Mouse (Mus musculus) E14TG2a.4 (cell line): ENCODE measurements at regions not wholly inside any gene's neighbourhood (a gene's known extent, or its start where the extent isn't known, plus 50 kb on each side); places are given as distances from the start of the nearest gene placed in this dataset.

ENCODE experiments used
- H3K27me3 ChIP-seq: 2 replicates; pipeline ENCODE4 v1.6.1; 2014; ENCODE audit warnings: low read length, control low read depth; ENCODE audit not compliant: insufficient read depth
- H3K36me3 ChIP-seq: 2 replicates; pipeline ENCODE4 v1.6.1; 2014; ENCODE audit warnings: low read length, control low read depth; ENCODE audit not compliant: insufficient read depth
- H3K4me1 ChIP-seq: replicated peaks from 2 replicates; pipeline ENCODE4 v1.6.1; 2014; ENCODE audit warnings: low read depth, low read length, control low read depth
- H3K4me3 ChIP-seq: replicated peaks from 2 replicates; pipeline ENCODE4 v1.5.1; 2014; ENCODE audit warnings: mild to moderate bottlenecking, low read length
- H3K9me3 ChIP-seq: 2 replicates; pipeline ENCODE4 v1.6.1; 2014; ENCODE audit warnings: low read length, control low read depth
- CTCF ChIP-seq: conservative IDR thresholded peaks from 2 replicates; pipeline ENCODE4 v1.5.1; 2014; ENCODE audit warnings: low read length
- NANOG ChIP-seq: IDR thresholded peaks from 2 replicates; pipeline ENCODE4 v1.6.1; 2014; ENCODE audit warnings: borderline replicate concordance, low read length, mixed read lengths
- POU5F1 ChIP-seq: IDR thresholded peaks from 2 replicates; pipeline ENCODE4 v1.6.1; 2014; ENCODE audit warnings: low read length, borderline replicate concordance

- no peaks in the 10 kb centered on the region for H3K9me3 ChIP-seq
- TF ChIP-seq CTCF (no peak), NANOG (no peak), POU5F1 (no peak)
- no peaks in the 10 kb centered on the region for H3K27me3 ChIP-seq
- H3K4me3 ChIP-seq = no peak overlapping the region
- no peaks in the 10 kb centered on the region for H3K36me3 ChIP-seq
- H3K4me1 ChIP-seq = no peaks in the 10 kb centered on the region
Observed at GRCm38 (mm10) chr10:118712951-118713350, 157.1 kb downstream of the Dyrk2 start.

GRCm38 (mm10) chr10:118714179-118714581 is 155.8 kb downstream of the Dyrk2 start:
- Histone ChIP-seq H3K4me1 (no peaks in the 10 kb centered on the region), H3K9me3 (no peaks in the 10 kb centered on the region), H3K4me3 (no peak overlapping the region), H3K36me3 (no peaks in the 10 kb centered on the region), H3K27me3 (no peaks in the 10 kb centered on the region)
- TF ChIP-seq POU5F1 (no peak), CTCF (no peak), NANOG (no peak)

GRCm38 (mm10) chr10:118714595-118714994 is 155.4 kb downstream of the Dyrk2 start:
- Histone ChIP-seq H3K4me3 (no peak overlapping the region), H3K4me1 (no peaks in the 10 kb centered on the region), H3K27me3 (no peaks in the 10 kb centered on the region), H3K9me3 (no peaks in the 10 kb centered on the region), H3K36me3 (no peaks in the 10 kb centered on the region)
- TF ChIP-seq CTCF = no peak
- no peak for TF ChIP-seq NANOG
- no peak for TF ChIP-seq POU5F1

GRCm38 (mm10) chr10:118720630-118721029 is 149.4 kb downstream of the Dyrk2 start:
- Histone ChIP-seq H3K9me3 (no peaks in the 10 kb centered on the region), H3K36me3 (no peaks in the 10 kb centered on the region), H3K4me3 (no peak overlapping the region), H3K4me1 (peaks cover 9% of the 10 kb centered on the region), H3K27me3 (no peaks in the 10 kb centered on the region)
- TF ChIP-seq NANOG = no peak
- TF ChIP-seq CTCF = no peak
- no peak for TF ChIP-seq POU5F1

- Histone ChIP-seq H3K4me3 (no peak overlapping the region), H3K27me3 (no peaks in the 10 kb centered on the region), H3K36me3 (no peaks in the 10 kb centered on the region), H3K4me1 (peaks cover 9% of the 10 kb centered on the region), H3K9me3 (no peaks in the 10 kb centered on the region)
- TF ChIP-seq POU5F1 = no peak
- no peak for TF ChIP-seq CTCF
- TF ChIP-seq NANOG = no peak
Observed at GRCm38 (mm10) chr10:118722132-118722551, 147.9 kb downstream of the Dyrk2 start.

GRCm38 (mm10) chr10:118722671-118723070 is 147.3 kb downstream of the Dyrk2 start:
- TF ChIP-seq NANOG = no peak
- TF ChIP-seq POU5F1 = no peak
- no peak for TF ChIP-seq CTCF

GRCm38 (mm10) chr10:118736093-118736492 is 133.9 kb downstream of the Dyrk2 start:
- no peak for TF ChIP-seq NANOG
- TF ChIP-seq POU5F1 = no peak
- no peak for TF ChIP-seq CTCF
- no peak overlapping the region for H3K4me3 ChIP-seq
- H3K9me3 ChIP-seq = no peaks in the 10 kb centered on the region; the same call in 1 of the 2 replicates
- no peaks in the 10 kb centered on the region for H3K27me3 ChIP-seq
- no peaks in the 10 kb centered on the region for H3K4me1 ChIP-seq
- no peaks in the 10 kb centered on the region for H3K36me3 ChIP-seq

More at GRCm38 (mm10) chr10:118722671-118723070, 147.3 kb downstream of the Dyrk2 start:
- H3K9me3 ChIP-seq = no peaks in the 10 kb centered on the region
- H3K4me3 ChIP-seq = no peak overlapping the region
- no peaks in the 10 kb centered on the region for H3K27me3 ChIP-seq
- no peaks in the 10 kb centered on the region for H3K36me3 ChIP-seq
- peaks cover 9% of the 10 kb centered on the region for H3K4me1 ChIP-seq

GRCm38 (mm10) chr10:118737064-118737463 is 132.9 kb downstream of the Dyrk2 start:
- H3K4me3 ChIP-seq = no peak overlapping the region

GRCm38 (mm10) chr10:118739849-118740481 is 130.0 kb downstream of the Dyrk2 start:
- H3K4me1 ChIP-seq = peaks cover 3% of the 10 kb centered on the region; the same call in 1 of the 2 replicates
- no peak overlapping the region for H3K4me3 ChIP-seq
- no peaks in the 10 kb centered on the region for H3K36me3 ChIP-seq
- peaks cover 6% of the 10 kb centered on the region; the same call in 1 of the 2 replicates for H3K9me3 ChIP-seq
- H3K27me3 ChIP-seq = no peaks in the 10 kb centered on the region
- no peak for TF ChIP-seq POU5F1
- TF ChIP-seq CTCF = no peak
- TF ChIP-seq NANOG = no peak

More at GRCm38 (mm10) chr10:118737064-118737463, 132.9 kb downstream of the Dyrk2 start:
- no peaks in the 10 kb centered on the region for H3K36me3 ChIP-seq
- no peaks in the 10 kb centered on the region; the same call in 1 of the 2 replicates for H3K9me3 ChIP-seq
- TF ChIP-seq POU5F1 = no peak
- TF ChIP-seq NANOG = no peak
- no peak for TF ChIP-seq CTCF
- no peaks in the 10 kb centered on the region for H3K4me1 ChIP-seq
- H3K27me3 ChIP-seq = no peaks in the 10 kb centered on the region
